Mouse (Mus musculus) megakaryocyte, embryonic 14.5 days (primary cell): ENCODE measurements around the gene Cfap298.

ENCODE experiments used
- FLI1 ChIP-seq: IDR thresholded peaks from 2 replicates; pipeline ENCODE4 v1.6.1; 2012; ENCODE audit warnings: low read length, inconsistent platforms, mixed read lengths
- GATA1 ChIP-seq: IDR thresholded peaks from 3 replicates; pipeline ENCODE4 v1.6.1; 2012; ENCODE audit warnings: mixed read lengths, low read length, inconsistent platforms, borderline replicate concordance

DNA sequence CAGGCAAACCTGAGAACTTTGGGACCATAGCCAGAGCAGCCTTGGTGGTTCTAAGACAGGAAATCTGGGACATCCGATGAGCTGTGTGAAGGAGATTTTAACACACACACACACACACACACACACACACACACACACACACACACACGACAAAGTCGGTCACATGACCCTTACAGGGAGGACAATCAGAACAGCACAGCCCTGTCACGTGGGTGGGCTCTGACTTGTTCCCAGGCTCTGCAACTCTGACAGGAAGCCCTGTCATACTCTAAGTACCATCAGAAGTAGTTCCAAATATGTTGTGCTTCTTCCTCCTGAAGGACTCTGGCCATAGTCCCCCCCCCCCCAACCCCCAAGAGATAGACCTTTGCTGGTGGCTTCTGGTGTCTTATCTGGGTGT, 33.5 kb downstream of the Cfap298 start:
- no peak for TF ChIP-seq FLI1
- TF ChIP-seq GATA1 = no peak
